Mouse (Mus musculus) kidney, adult 2 months (tissue): Measurements from ENCODE around the gene Mettl7b.

ENCODE experiments used
- CTCF ChIP-seq: fragments of 200-500 bp; conservative IDR thresholded peaks from 2 replicates; pipeline ENCODE4 v1.5.1; 2011; ENCODE audit warnings: low read depth, mild to moderate bottlenecking, control low read depth, low read length, moderate library complexity, mixed read lengths; ENCODE audit not compliant: insufficient read depth, insufficient read length
- POLR2A ChIP-seq: fragments of 200-500 bp; IDR thresholded peaks from one replicate; pipeline ENCODE4 v1.6.1; 2011; ENCODE audit warnings: low read depth, low read length, control low read depth

GRCm38 (mm10) chr10:128928356-128928755 is 32.4 kb downstream of the Mettl7b start:
- TF ChIP-seq POLR2A, result no peak
- no peak for TF ChIP-seq CTCF
